Mouse (Mus musculus): Measurements from ENCODE around the gene Ppp1cc. TPM values are rescaled to one million over a fixed set of nuclear protein-coding genes. Genes with fewer than 3 reads are reported as not detected.
"Not testable (repeated sequence)": the region's sequence is repeated elsewhere in the genome, so short reads cannot be mapped to it uniquely, and the experiment has no call there.

The Ppp1cc gene
- total RNA-seq, 4 experiments from 2014 or later, result 165 to 238 (median 203) TPM

GRCm38 (mm10) chr5:122165233-122165915 is 7.3 kb downstream of the Ppp1cc start:
- no peak for DNase-seq (ENCODE audit: low spot score in 2 of 2)

GRCm38 (mm10) chr5:122166636-122167161 is 8.6 kb downstream of the Ppp1cc start:
- no peak for DNase-seq (ENCODE audit: low spot score in 2 of 2)

- no peak for DNase-seq (ENCODE audit: low spot score in 2 of 2)
Observed at GRCm38 (mm10) chr5:122168344-122169069, 10.4 kb downstream of the Ppp1cc start.

- DNase-seq (ENCODE audit: low spot score in 2 of 2), result no peak
Observed at GRCm38 (mm10) chr5:122171058-122171457, 13.0 kb downstream of the Ppp1cc start.

- DNase-seq (ENCODE audit: low spot score in 2 of 2), result no peak
Observed at GRCm38 (mm10) chr5:122175402-122175801, 17.3 kb downstream of the Ppp1cc start.

- DNase-seq (ENCODE audit: low spot score in 2 of 2), result no peak
Observed at GRCm38 (mm10) chr5:122175961-122176360, 17.9 kb downstream of the Ppp1cc start.

- no peak for DNase-seq (ENCODE audit: low spot score in 2 of 2)
Observed at GRCm38 (mm10) chr5:122176398-122176797, 18.3 kb downstream of the Ppp1cc start.

- DNase-seq (ENCODE audit: low spot score in 2 of 2), result no peak
Observed at GRCm38 (mm10) chr5:122179665-122180064, 21.6 kb downstream of the Ppp1cc start.

GRCm38 (mm10) chr5:122184283-122184806 is 26.3 kb downstream of the Ppp1cc start:
- no peak for DNase-seq (ENCODE audit: low spot score in 2 of 2)

- DNase-seq (ENCODE audit: low spot score in 2 of 2), result not testable (repeated sequence)
Observed at GRCm38 (mm10) chr5:122184858-122185257, 26.8 kb downstream of the Ppp1cc start.

- DNase-seq (ENCODE audit: low spot score in 2 of 2), result no peak
Observed at GRCm38 (mm10) chr5:122189115-122189514, 31.0 kb downstream of the Ppp1cc start.

- DNase-seq (ENCODE audit: low spot score in 2 of 2), result no peak
Observed at GRCm38 (mm10) chr5:122190465-122190864, 32.4 kb downstream of the Ppp1cc start.

- no peak for DNase-seq (ENCODE audit: low spot score in 2 of 2)
Observed at GRCm38 (mm10) chr5:122191269-122192063, 33.4 kb downstream of the Ppp1cc start.

- no peak for DNase-seq (ENCODE audit: low spot score in 2 of 2)
Observed at GRCm38 (mm10) chr5:122192347-122192746, 34.3 kb downstream of the Ppp1cc start.

GRCm38 (mm10) chr5:122200872-122201271 is 42.8 kb downstream of the Ppp1cc start:
- DNase-seq (ENCODE audit: low spot score in 2 of 2), result no peak

GRCm38 (mm10) chr5:122201904-122202303 is 43.8 kb downstream of the Ppp1cc start:
- no peak for DNase-seq (ENCODE audit: low spot score in 2 of 2)

- no peak for DNase-seq (ENCODE audit: low spot score in 2 of 2)
Observed at GRCm38 (mm10) chr5:122204180-122204579, 46.1 kb downstream of the Ppp1cc start.

GRCm38 (mm10) chr5:122206475-122206874 is 48.4 kb downstream of the Ppp1cc start, which contains the start of gene Hvcn1:
Hvcn1 (plus strand) TSS chr5:122206804.
- DNase-seq (ENCODE audit: low spot score in 2 of 2), result no peak

GRCm38 (mm10) chr5:122208909-122209308 is 50.8 kb downstream of the Ppp1cc start:
- no peak for DNase-seq (ENCODE audit: low spot score in 2 of 2)

GRCm38 (mm10) chr5:122209591-122210368 is 51.7 kb downstream of the Ppp1cc start:
- DNase-seq (ENCODE audit: low spot score in 2 of 2), result no peak

GRCm38 (mm10) chr5:122210890-122211289 is 52.8 kb downstream of the Ppp1cc start:
- DNase-seq (ENCODE audit: low spot score in 2 of 2), result no peak
